Mouse (Mus musculus) lung, adult 18-20 months (tissue): ENCODE measurements at regions not wholly inside any gene's neighbourhood (a gene's known extent, or its start where the extent isn't known, plus 50 kb on each side); places are given as distances from the start of the nearest gene placed in this dataset.

Experiments
- DNase-seq, 2 experiments: peaks; one replicate each; pipeline ENCODE4 v3.0.0; 2022; ENCODE audit warnings: mixed read lengths in 2 of 2

- no peak for DNase-seq
Measured at GRCm38 (mm10) chr7:115388874-115389273, 645.4 kb downstream of the Insc start.

- DNase-seq: no peak
Measured at GRCm38 (mm10) chr7:115392520-115392919, 646.1 kb downstream of the Sox6 start.

GRCm38 (mm10) chr7:115398202-115398601 lies 640.4 kb downstream of the Sox6 start:
- DNase-seq: peak in 1 of 2 experiments; percentile 53

- peak in 1 of 2 experiments; percentile 6 for DNase-seq
Measured at GRCm38 (mm10) chr7:115399461-115399860, 639.1 kb downstream of the Sox6 start.

GRCm38 (mm10) chr7:115407889-115408288 lies 630.7 kb downstream of the Sox6 start:
- no peak for DNase-seq

- DNase-seq: no peak
Measured at GRCm38 (mm10) chr7:115408915-115409314, 629.7 kb downstream of the Sox6 start.

- DNase-seq: peak in 1 of 2 experiments; percentile 9
Measured at GRCm38 (mm10) chr7:115410501-115411230, 627.9 kb downstream of the Sox6 start.

- no peak for DNase-seq
Measured at GRCm38 (mm10) chr7:115411456-115411855, 627.1 kb downstream of the Sox6 start.

- DNase-seq: peak in 1 of 2 experiments; percentile 4
Measured at GRCm38 (mm10) chr7:115415147-115415561, 623.4 kb downstream of the Sox6 start.
